Mouse (Mus musculus) T-helper 2 cell (primary cell): ENCODE data around the gene Slc25a13.
"Not testable (repeated sequence)": the region's sequence is repeated elsewhere in the genome, so short reads cannot be mapped to it uniquely, and the experiment has no call there.

Source experiments
- in situ Hi-C: fragments of 300-600 bp; cut with MboI, MseI; formaldehyde crosslinking; loops from one replicate; pipeline ENCODE4 v1.15.1; 2025; ENCODE audit warnings: high pct_unique_total_duplicates

Slc25a13 gene

DNA sequence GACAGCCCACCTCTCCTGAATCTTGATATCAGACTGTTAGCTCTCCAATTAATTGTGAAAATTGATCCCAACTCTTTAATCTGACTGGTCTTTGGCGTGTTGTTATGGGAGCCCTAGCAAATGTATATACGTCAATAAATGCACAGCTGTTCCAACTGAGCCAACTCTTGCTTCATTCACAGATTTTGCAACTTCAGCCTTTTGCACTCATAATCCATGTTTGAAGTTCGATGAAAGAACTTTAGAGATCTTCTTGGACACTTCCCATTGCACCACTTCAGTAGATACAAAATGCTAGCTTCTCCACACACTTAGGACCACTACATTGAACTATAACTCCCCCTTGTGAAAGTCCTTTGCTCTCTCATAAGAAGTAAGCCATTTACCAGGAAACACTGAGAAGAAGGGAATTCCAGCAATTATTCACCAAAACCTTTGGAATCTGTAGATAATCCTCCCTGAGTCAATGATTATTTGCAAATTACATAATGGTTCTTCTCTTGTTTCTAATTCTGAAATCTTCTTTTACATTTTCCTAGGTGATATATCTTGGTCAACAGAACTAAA is 11.3 kb downstream of the Slc25a13 start:
- in situ Hi-C loops: no loop called here

DNA sequence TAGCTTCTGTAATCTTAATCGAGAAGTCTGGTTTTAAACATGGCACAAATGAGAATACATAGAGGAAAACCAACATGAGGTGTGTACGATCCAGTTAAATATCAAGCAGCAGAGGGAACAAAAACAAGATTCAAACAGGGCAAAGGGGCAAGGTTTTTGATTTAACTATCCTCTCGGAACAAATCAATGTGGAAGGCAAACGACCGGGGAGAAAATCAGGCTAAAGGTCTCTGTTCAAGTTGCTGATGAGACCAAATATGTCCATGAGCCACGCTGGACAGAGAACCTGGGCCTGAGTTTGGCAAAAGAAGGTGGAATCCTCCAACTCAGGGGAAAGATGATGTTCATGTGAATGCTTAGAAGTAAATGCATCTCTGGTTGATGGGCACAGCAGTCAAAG is 14.5 kb downstream of the Slc25a13 start:
- in situ Hi-C loops: no loop called here

DNA sequence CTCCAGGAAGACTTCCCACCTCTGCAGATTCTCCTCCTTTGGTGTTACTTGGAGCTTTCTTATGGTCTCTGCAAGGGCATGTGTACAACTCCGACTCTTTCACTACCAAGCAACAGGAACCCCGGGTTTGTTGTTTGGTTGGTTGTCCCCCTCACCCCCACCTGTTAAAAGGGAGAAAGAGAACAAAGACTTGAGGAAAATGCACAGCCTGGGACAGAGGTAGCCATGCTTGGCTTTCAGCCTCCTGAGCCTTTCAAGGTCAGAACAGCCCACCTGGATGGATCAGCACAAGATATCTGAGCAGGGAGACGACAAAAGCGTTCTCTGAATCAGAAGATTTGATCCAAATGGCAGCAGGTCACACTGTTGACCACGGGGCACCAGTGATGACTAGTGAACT is 15.0 kb downstream of the Slc25a13 start:
- in situ Hi-C loops: no loop called here

DNA sequence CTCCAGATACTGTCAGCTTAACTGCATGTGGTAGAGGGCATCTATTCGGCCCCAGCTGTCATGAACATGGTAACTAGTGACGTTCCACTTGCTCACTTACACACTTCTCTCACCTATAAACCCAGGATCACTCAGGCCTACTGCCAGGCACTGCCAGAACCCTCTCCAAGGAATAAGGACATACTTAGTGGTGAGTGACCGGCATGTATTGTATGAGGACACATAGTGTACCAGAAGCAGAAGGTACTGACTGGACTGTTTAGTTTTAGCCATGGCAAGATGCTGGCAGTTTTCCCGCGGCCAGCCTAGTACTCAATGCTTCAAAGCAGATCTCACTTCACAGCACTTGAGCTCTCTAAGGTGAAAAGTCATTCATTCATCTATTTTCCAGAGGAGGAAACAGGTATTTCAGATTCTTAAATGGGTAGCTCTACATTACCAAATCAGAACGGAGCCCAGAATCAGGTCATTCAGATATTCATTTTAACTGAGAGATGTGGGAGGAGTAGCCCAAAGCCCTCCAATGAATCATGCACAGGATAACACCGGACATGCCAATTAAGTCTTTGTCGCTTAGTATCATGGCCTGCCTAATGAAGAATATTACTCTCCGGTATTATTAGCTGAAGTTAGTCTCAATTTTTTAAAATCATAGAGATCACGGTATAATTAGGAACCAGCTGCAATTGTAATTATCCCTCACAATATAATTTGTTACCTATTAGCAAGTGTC is 17.7 kb downstream of the Slc25a13 start:
- in situ Hi-C loops: no loop called here

DNA sequence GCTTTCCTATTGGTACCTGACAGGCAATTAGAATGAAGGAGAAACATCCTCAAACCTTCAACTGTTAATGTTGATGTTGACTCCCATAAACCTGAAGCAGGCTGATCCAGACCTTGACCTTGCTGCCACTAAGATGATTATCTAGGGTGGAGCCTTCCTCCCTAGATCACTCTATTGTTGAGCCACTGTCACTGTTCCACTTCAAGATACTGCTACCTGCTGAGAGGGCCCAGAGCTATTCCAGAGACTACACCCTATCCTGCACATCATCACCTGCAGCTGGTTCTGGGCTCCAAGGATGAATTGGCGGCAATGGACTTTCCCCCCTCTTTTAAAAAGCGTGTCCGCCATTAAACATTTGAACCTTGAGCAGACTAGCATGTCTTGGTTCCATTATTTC is 18.9 kb downstream of the Slc25a13 start:
- in situ Hi-C loops: not testable (repeated sequence)

DNA sequence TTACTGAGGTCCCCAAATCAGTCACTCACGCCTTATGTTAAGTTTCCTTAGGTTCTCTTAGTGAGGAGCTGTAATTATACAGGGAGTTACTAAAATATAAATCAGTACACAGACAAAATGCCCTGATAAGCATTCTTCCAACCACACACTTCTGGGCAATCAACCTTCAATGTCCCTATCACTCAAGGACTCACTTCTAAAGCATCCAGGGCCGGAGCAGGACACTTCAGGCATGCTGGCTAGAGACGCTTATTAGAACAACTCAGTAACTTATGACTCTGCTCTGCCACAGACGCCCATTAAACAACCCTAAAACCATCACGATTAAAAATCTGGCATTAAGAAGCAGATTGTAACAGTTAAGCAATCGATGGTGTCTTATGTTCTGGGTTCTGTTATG is 19.6 kb downstream of the Slc25a13 start:
- in situ Hi-C loops: no loop called here

DNA sequence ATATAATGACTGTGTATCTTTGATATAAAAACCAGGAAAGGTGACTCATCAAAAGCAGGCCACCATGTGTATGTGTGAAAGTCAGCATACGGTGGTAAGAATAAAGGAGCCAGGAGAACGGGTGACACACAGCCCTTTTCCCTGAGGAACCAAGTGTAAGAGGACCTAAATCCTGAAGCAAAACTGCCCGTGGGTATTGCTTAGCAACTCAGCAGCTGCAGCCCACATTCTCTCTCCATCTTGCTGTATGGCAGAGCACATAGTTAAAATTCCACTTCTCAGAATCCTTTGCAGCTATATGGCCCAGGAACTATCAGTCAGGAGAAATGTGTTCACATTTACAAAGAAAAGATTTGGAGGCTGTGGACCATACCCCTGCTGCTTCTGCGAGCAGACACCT is 20.4 kb downstream of the Slc25a13 start:
- in situ Hi-C loops: no loop called here

DNA sequence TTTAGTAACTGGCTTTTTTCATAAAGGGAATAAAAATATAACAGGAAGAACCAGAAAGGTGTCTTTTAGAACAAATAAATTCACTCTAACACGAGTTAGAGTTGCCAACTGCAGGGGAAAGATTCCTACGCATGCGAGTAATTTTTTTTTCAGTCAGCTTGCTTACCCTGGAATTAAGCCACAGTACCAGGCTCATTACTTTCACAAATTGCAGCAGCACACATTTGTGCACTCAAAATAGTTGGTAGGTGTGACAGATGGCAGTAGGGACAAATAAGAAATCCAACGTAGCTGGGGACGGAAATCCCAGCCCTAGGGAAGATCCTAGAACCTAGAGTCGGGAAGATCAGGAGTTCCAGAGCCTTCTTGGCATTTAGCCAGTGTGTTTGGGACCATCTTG is 22.1 kb downstream of the Slc25a13 start:
- in situ Hi-C loops: no loop called here

DNA sequence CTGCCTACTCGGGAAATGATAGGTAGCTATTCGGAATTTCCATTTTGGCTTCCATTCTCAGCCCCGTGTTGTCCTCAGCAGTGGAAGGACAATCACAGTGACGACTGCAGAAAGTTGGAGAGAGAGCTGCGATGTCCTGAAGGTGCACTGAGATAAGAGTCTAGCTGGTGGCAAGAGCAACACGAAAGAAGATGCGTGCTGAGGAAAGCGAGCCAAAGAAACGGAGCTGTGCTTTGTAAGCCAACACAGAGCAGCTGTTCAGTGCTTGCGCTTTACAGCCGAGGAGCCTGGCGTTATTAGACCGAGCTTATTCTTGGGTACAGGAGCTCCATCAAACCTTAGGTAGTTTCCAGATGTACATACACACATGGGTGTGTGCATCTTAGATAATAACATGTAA is 23.1 kb downstream of the Slc25a13 start:
- in situ Hi-C loops: no loop called here

DNA sequence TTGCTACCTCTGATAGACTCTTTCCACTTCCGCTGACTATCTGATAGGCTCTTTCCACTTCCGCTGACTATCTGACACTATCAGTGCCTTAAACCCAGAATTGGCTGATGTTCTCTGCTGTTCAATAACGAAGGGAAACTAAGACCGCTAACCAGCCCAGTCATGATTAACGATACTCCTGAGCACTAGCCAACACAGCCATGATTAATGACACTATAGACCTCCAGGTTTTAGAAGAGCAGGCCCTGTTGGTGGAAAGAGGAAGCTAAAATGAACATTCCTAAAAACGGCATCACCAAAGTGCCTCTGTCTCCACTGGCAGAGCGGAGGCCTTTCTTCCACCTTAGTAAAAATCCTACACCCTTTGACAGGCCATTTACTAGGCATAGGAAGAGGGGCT is 24.6 kb downstream of the Slc25a13 start:
- in situ Hi-C loops: no loop called here

DNA sequence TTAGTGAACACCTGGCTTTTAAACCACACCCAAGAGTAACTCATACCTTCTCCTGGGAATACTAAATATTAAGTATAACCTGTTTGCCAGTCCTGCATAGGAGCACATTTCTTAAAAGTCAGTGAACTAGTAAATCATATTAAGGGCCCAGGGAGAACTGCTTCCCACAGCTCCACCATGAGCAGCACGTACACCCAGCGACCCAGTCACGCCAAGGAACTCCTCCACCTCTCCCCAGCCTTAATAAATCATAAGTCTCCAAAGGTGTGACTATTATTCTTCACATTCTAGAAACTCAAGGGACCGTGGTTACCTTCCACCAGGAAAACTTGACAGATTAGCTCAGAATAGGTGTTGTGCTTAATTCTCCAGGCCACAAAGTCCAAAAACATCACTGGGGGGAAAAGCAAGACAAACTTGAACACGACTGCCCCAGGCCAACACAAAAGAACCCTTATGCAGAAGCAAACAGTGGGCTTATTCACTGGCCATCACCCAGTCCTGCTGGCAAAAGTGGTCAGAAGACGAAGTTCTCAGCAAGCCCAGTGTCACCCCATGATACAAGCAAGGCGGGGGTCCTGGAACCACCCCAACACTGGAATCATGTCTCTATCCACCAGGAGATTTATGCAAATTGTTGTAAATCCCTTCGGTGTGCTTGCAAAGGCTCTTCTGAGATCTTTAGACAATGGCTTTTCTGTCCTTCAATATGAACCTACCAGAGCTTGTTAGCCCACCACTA is 25.2 kb downstream of the Slc25a13 start:
- in situ Hi-C loops: no loop called here

DNA sequence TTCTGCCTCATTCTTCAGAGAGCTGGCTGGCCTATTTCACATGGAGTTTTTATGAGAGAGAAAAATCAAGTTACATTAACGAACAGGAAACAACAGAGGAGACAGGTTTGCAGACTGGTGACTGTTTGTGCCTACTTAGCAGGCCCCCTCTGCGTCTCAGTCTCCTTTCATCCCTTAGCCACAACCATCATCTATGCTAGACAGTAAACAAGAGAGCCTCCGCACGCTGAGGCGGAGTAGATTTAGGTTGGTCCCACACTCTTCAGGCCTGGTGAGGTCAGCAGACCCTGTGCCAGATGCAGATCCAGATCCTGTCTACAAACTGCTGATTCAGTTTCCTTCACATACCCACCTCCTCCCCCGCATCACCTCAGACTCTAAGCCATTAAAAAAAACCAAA is 28.0 kb downstream of the Slc25a13 start:
- in situ Hi-C loops: no loop called here

DNA sequence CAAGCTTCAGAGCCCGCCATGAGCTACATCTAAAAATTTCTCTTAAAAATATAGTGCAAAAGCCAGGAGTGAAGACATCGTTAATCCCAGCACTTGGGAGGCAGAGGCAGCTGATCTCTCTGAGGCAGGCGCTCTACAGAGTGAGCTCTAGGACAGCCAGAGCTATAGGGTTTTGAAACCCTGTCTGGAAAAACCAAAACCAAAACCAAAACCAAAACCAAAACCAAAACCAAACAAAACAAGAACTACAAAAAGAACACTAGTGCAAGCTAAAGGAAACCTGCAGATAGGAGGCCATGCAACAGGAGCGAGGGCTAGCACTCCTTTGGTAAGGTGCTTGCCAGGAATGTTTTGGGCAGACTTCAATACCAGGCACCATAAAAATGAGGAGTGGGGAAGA is 30.5 kb downstream of the Slc25a13 start:
- in situ Hi-C loops: no loop called here

DNA sequence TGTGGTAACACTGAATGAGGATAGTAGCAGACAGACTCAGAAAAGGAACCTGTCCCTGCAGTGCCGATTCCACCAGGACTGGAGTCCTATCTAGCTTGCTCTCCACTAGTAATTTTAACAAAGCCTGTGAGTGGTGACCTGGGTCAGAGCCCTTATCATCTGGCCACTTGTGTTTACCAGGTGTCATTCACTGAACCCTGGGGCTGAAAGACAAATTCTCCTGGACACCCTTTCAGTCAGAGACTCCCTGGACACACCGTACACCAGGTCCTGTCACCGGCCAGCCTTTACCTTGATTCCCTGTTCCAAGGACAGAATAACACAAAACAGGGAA is 31.3 kb downstream of the Slc25a13 start:
- in situ Hi-C loops: no loop called here

DNA sequence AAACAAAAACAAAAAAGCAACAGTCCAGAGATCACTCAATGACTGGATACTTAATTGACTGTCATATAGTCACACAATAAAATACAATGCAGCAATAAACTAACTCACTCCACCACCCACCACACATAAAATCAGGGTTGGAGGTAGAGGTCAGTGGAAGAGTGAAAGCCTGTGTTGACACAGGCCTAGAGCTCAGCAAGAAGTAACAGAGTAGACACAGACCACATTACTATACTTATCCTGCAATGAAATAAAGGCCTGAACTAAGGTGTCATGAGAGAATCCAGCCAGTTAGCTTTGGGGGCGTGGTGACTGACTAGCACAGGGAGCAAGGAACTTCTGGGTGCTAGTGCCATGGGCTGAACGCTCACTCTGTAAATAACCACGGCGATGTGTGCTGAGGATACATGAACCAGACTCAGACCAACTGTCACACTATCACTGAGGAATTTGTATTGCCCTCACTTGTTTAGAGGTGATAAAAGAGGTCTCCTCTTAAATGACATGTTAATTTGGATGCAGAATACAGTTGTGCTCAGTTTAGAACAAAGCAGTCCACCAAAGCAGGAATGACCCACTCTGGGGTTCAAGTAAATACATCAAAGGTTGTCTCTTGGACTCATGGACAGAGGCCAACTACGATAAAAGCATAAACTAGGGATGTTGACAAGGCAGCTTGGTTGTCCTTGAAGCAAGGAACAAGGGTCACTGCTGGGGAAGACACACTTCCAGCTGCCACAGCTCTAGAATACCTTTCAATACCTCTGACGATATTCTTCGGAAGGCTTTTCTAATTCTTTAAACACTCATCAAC is 31.8 kb downstream of the Slc25a13 start:
- in situ Hi-C loops: no loop called here

DNA sequence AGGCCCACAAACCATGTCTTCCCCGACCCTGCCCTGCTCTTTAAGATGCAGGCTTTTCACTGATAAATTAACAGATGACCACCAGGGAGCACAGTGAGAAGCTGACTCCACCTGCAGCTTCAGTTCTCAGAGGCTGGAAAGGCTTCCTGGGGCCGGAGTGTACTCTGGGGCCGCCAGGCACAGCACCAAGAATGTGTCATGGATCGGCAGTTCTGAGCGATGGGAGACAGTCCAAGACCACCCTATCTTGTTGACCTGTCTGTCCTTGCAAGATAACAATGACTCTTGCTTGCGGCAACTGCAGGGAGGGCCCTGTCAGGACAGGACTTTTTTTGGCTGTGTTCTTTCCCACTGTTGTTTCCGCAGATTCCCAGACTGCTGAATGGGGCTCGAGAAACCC is 33.4 kb downstream of the Slc25a13 start:
- in situ Hi-C loops: no loop called here

DNA sequence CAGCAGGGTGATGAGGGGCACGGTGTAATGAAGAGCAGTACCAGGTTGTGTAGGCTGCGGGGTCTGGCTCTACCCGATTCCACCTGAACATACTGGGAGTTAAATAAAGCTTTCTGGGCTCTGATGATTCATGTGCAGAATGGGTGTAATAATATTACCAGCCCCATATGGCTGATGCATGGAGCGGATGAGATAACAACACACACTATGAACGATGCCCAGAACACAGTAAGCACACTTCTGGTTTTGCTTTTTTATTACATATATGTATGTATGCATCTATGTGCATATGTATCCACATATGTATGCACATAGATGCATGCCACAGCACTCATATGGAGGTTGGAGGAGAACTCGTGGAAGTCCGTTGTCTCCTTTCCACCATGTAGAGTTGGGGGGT is 34.8 kb downstream of the Slc25a13 start:
- in situ Hi-C loops: no loop called here

DNA sequence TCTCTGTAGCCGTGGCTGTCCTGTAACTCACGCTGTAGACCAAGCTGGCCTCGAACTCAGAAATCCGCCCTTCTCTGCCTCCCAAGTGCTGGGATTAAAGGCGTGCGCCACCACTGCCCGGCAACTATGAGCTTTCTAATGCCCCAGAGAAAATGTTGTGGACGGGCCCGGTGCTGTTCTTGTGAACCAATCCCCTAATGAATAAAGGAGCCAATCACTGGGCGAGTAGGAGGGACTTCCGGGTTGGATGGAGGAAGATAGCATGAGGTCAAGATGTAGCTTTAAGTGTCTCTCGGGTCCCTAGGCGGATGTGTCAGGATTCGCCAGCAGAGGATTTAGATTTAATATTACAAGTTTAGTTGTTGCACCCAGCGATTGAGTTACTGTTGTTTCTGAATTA is 38.6 kb downstream of the Slc25a13 start:
- in situ Hi-C loops: not testable (repeated sequence)

DNA sequence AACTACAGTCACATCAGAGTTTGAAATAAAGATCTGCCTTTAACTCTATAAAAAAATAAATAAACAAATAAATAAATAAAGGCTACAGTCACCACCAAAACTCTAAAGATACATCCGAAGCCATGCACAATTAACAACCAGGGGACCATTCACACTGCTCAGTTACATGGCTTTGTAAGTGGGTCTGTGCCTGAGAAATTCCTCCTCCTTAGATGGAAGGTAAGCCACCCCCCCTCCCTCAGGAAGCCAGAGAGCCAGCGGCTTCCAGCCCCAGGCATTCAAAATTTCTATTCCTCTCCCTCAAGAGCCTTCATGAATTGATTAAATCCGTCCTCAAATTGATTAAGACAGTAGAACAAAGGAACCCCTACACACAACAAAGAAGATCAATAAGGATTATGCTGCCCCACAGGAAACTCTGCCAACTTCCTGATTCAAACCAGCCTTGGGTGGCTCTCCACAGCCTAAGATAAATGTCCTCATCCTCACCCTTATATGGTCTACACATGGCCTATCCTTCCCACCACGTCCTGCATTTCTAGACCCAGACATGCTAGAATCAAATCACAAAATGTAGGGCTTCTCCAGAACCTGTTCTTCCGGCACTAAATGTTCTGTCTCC is 41.5 kb downstream of the Slc25a13 start:
- in situ Hi-C loops: no loop called here

DNA sequence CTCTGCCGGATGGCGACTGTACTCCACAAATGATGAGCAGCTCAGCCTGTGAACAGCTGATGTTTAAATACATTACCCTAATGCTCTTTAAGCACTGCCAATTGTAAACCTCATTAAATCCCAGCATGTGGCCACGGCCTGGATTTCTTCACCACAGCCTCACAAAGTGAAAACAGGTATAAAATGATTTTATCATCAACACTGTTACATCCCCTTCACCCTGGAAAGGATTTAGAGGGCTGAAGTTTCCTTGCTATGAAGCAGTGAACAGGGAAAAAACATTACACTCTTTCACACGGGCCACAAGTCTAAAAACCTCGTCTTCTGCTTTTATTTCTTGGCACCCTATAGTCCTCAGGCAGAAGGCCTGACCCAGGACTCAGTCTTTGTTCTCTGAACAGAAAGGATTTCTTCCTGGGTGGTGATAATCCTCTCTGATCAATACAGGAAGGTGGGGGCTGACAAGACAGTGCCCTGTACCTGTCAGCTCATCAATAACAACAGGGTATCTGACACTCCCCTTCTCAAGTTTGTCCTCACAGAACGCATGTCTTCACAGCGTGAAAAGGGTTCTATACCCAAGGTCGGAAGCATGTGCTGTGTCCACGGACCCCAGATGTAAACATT is 42.9 kb downstream of the Slc25a13 start:
- in situ Hi-C loops: no loop called here

DNA sequence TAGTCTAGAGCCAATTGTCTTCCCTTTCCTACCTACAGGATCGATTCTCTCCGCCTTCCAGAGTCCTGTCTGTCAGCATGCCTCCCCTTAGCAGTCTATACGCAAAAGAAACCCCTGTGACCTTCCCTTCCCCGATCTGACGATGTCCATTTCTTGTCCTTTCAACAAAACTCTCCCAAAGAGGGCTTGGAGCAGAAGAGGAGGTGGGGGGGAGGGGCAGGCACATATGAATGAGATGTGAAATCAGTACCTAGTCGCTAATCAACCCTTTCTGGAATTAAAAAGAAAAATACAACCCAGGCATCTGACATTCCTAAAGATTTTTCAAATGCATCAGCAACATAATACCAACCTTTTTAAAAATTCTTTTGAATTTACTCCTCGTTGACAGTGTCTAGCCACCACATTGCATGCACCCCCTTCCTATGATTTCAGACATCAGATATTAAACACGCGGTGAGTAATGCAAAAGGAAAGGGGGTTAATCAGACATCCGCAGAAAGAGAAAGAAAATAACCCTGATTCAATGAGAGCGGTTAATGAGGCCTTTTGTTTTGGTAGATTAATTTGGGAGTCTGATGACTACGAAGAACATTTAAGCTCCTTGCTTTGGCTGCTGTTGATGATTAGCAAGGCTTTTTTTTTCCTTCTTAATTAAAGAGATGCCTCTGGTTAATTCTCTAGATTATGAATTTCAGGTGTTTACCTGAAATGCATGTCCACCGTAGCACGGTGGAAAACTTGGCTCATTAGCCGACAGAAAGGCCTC is 43.6 kb downstream of the Slc25a13 start:
- in situ Hi-C loops: no loop called here
